Mouse (Mus musculus) intestine, embryonic 14.5 days (tissue): ENCODE results near the gene Srsf6. TPM values are rescaled to one million over a fixed set of nuclear protein-coding genes. Genes with fewer than 3 reads are reported as not detected.
"Not testable (repeated sequence)": the region's sequence is repeated elsewhere in the genome, so short reads cannot be mapped to it uniquely, and the experiment has no call there.

Source experiments
- ATAC-seq: fragments of 200-750 bp; cut with Nextera tagmentation; replicated peaks from 2 replicates; pipeline ENCODE4 v1.8.0; 2017; ENCODE audit warnings: low read depth, moderate number of reproducible peaks, moderate TSS enrichment, moderate library complexity; ENCODE audit not compliant: low FRiP score, low TSS enrichment
- DNase-seq: peaks from one replicate; pipeline ENCODE4 v3.0.0-alpha.2; 2018; ENCODE audit warnings: low spot score
- H3K27ac ChIP-seq: fragments of 300-500 bp; sonication (generic); 2 replicates; pipeline ENCODE4 v1.5.1; 2014; ENCODE audit warnings: low read depth, mild to moderate bottlenecking, control low read depth
- H3K27me3 ChIP-seq: fragments of 300-500 bp; sonication (generic); replicated peaks from 2 replicates; pipeline ENCODE4 v1.6.1; 2014; ENCODE audit warnings: low read length, control low read depth; ENCODE audit not compliant: control insufficient read depth, insufficient read depth
- H3K36me3 ChIP-seq: fragments of 300-500 bp; sonication (generic); 2 replicates; pipeline ENCODE4 v1.6.1; 2014; ENCODE audit warnings: low read length, control low read depth; ENCODE audit not compliant: control insufficient read depth, insufficient read depth
- H3K4me1 ChIP-seq: fragments of 300-500 bp; sonication (generic); replicated peaks from 2 replicates; pipeline ENCODE4 v1.6.1; 2014; ENCODE audit warnings: low read length, control low read depth, mixed read lengths; ENCODE audit not compliant: control insufficient read depth, insufficient read depth
- H3K4me2 ChIP-seq: fragments of 300-500 bp; sonication (generic); 2 replicates; pipeline ENCODE4 v1.6.1; 2014; ENCODE audit warnings: low read length
- H3K4me3 ChIP-seq: fragments of 300-500 bp; sonication (generic); 2 replicates; pipeline ENCODE4 v1.5.1; 2014; ENCODE audit warnings: low read depth, low read length, control low read depth, mixed read lengths
- H3K9ac ChIP-seq: fragments of 300-500 bp; sonication (generic); 2 replicates; pipeline ENCODE4 v1.6.1; 2014; ENCODE audit warnings: mild to moderate bottlenecking, low read length
- H3K9me3 ChIP-seq: fragments of 300-500 bp; sonication (generic); 2 replicates; pipeline ENCODE4 v1.6.1; 2016; ENCODE audit warnings: low read length, control low read depth; ENCODE audit not compliant: control insufficient read depth
- WGBS: fragments of 180-500 bp; shearing (Covaris S2); extraction: QIAGEN DNeasy Blood & Tissue Kit; methylation state at CpG from one replicate; pipeline ENCODE4 v1.1.7; 2014; 5-methylcytosine and 5-hydroxymethylcytosine counted together
- polyA plus RNA-seq: library from polyadenylated mRNA; unstranded; fragments of >200 nt; fragmentation: Nextera tagmentation; extraction: Ambion mirVana; gene quantifications from 2 replicates; pipeline ENCODE4 v1.2.1, GENCODE M21; 2014

Srsf6 gene
- 193 and 195 TPM in 2 replicates for polyA plus RNA-seq

GRCm38 (mm10) chr2:162931123-162931673 is at the start of gene Srsf6:
TSS of gene Srsf6 (plus strand) at chr2:162931528.
- Histone ChIP-seq H3K27me3 (peaks cover 3% of the 10 kb centered on the region; the same call in 1 of the 2 replicates), H3K4me2 (peak within 1 kb of the TSS; percentile 86), H3K9ac (peak within 1 kb of the TSS; percentile 100), H3K4me3 (peak within 1 kb of the TSS; percentile 81), H3K9me3 (no peaks in the 10 kb centered on the region), H3K4me1 (peaks cover 9% of the 10 kb centered on the region; the same call in 1 of the 2 replicates), H3K27ac (peak within 1 kb of the TSS; percentile 99), H3K36me3 (peaks cover 37% of the 10 kb centered on the region)
- ATAC-seq (peak; percentile 93), DNase-seq (peak; percentile 97)
- 1% methylated on average over 66 of the region's 68 CpGs for whole genome bisulfite sequencing

- H3K27me3 ChIP-seq, result no peaks in the 10 kb centered on the region
- H3K4me1 ChIP-seq, result no peaks in the 10 kb centered on the region
- no peak for ATAC-seq
- H3K36me3 ChIP-seq, result no peaks in the 10 kb centered on the region
- no peak overlapping the region for H3K4me3 ChIP-seq
- no peaks in the 10 kb centered on the region for H3K9me3 ChIP-seq
- H3K4me2 ChIP-seq, result no peak overlapping the region
- DNase-seq, result no peak
- H3K27ac ChIP-seq, result no peak overlapping the region
- no peak overlapping the region for H3K9ac ChIP-seq
- WGBS, result 65% methylated on average over 2 of the region's 2 CpGs
Observed at GRCm38 (mm10) chr2:162884101-162884500, 47.2 kb upstream of the Srsf6 start.

GRCm38 (mm10) chr2:162887121-162887520 is 44.2 kb upstream of the Srsf6 start:
- H3K27ac ChIP-seq, result no peak overlapping the region
- no peak for DNase-seq
- no peak overlapping the region for H3K4me3 ChIP-seq
- H3K27me3 ChIP-seq, result no peaks in the 10 kb centered on the region
- H3K9me3 ChIP-seq, result no peaks in the 10 kb centered on the region
- ATAC-seq, result no peak
- WGBS, result 80% methylated on average over 5 of the region's 5 CpGs
- H3K4me1 ChIP-seq, result no peaks in the 10 kb centered on the region
- no peaks in the 10 kb centered on the region for H3K36me3 ChIP-seq
- H3K4me2 ChIP-seq, result no peak overlapping the region
- no peak overlapping the region for H3K9ac ChIP-seq

- DNase-seq (no peak), ATAC-seq (no peak)
- no peaks in the 10 kb centered on the region for H3K4me1 ChIP-seq
- H3K36me3 ChIP-seq, result no peaks in the 10 kb centered on the region
- no peaks in the 10 kb centered on the region for H3K27me3 ChIP-seq
- no peak overlapping the region for H3K4me3 ChIP-seq
- no peak overlapping the region for H3K4me2 ChIP-seq
- H3K9me3 ChIP-seq, result no peaks in the 10 kb centered on the region
- no peak overlapping the region for H3K9ac ChIP-seq
- 83% methylated on average over 8 of the region's 8 CpGs for WGBS
- H3K27ac ChIP-seq, result no peak overlapping the region
Observed at GRCm38 (mm10) chr2:162888677-162889076, 42.7 kb upstream of the Srsf6 start.

- ATAC-seq (no peak), DNase-seq (no peak)
- no peaks in the 10 kb centered on the region for H3K9me3 ChIP-seq
- H3K4me2 ChIP-seq, result no peak overlapping the region
- no peaks in the 10 kb centered on the region for H3K27me3 ChIP-seq
- no peaks in the 10 kb centered on the region for H3K4me1 ChIP-seq
- no peak overlapping the region for H3K27ac ChIP-seq
- 61% methylated on average over 7 of the region's 7 CpGs for WGBS
- no peaks in the 10 kb centered on the region for H3K36me3 ChIP-seq
- H3K4me3 ChIP-seq, result no peak overlapping the region
- no peak overlapping the region for H3K9ac ChIP-seq
Observed at GRCm38 (mm10) chr2:162889191-162889590, 42.1 kb upstream of the Srsf6 start.

- Histone ChIP-seq H3K27ac (no peak overlapping the region), H3K36me3 (no peaks in the 10 kb centered on the region), H3K9me3 (no peaks in the 10 kb centered on the region), H3K27me3 (no peaks in the 10 kb centered on the region), H3K4me3 (no peak overlapping the region), H3K9ac (no peak overlapping the region), H3K4me2 (no peak overlapping the region), H3K4me1 (no peaks in the 10 kb centered on the region)
- WGBS, result 65% methylated on average over 12 of the region's 12 CpGs
- no peak for ATAC-seq
- DNase-seq, result no peak
Observed at GRCm38 (mm10) chr2:162889731-162890130, 41.6 kb upstream of the Srsf6 start.

- H3K27me3 ChIP-seq, H3K9ac ChIP-seq, ATAC-seq, H3K9me3 ChIP-seq, H3K4me1 ChIP-seq, H3K36me3 ChIP-seq, DNase-seq, H3K4me2 ChIP-seq, H3K27ac ChIP-seq, H3K4me3 ChIP-seq: not testable (repeated sequence)
- WGBS, result 78% methylated on average over 3 of the region's 3 CpGs
Observed at GRCm38 (mm10) chr2:162892979-162893378, 38.3 kb upstream of the Srsf6 start.

- not testable (repeated sequence) for DNase-seq, H3K27me3 ChIP-seq, H3K27ac ChIP-seq, H3K4me3 ChIP-seq, H3K9me3 ChIP-seq, H3K4me2 ChIP-seq, H3K4me1 ChIP-seq, H3K36me3 ChIP-seq, H3K9ac ChIP-seq
- 0 out of 2 replicates have a peak, but pooled peaks have one; percentile 44 for ATAC-seq
- WGBS, result 93% methylated on average over 20 of the region's 20 CpGs
Observed at GRCm38 (mm10) chr2:162899256-162899655, 32.1 kb upstream of the Srsf6 start.

- Histone ChIP-seq H3K36me3 (no peaks in the 10 kb centered on the region), H3K27ac (peak overlapping the region; percentile 62; the same call in 1 of the 2 replicates), H3K27me3 (no peaks in the 10 kb centered on the region), H3K9ac (no peak overlapping the region), H3K9me3 (no peaks in the 10 kb centered on the region), H3K4me1 (no peaks in the 10 kb centered on the region), H3K4me2 (no peak overlapping the region), H3K4me3 (no peak overlapping the region)
- DNase-seq, result no peak
- peak; percentile 65 for ATAC-seq
- WGBS, result 68% methylated on average over 12 of the region's 12 CpGs
Observed at GRCm38 (mm10) chr2:162899880-162900589, 31.3 kb upstream of the Srsf6 start.
